In genomic region chr2:134681271-134681961, GRCm38 (mm10) we compare ENCODE assay signal across 9 mouse cellular contexts. TPM values are rescaled to one million over a fixed set of nuclear protein-coding genes. Genes with fewer than 3 reads are reported as not detected.
DNase-seq lines count a peak whose midpoint lies in the region; ATAC-seq and TF ChIP-seq lines count a peak whose summit lies in the region.
"Had no signal": no experiment of that assay in that cellular context is flagged by ENCODE, and none has a peak within 500 bp of the region (broad histone marks: within the 10 kb centered on the region; RNA-seq: fewer than 3 reads in every experiment).

No protein-coding gene starts in this region.

- WGBS in midbrain, postnatal 0 days = 22% methylated on average over 9 of the region's 9 CpGs

- TF ChIP-seq CTCF in C2C12 (IDR thresholded peaks at IDR 0.05; ENCODE audit: control insufficient read depth, insufficient read depth, insufficient read length) = peak; percentile 39
- TF ChIP-seq CTCF in midbrain, postnatal 0 days (IDR thresholded peaks at IDR 0.05) = peak; percentile 85

- no peaks in the 10 kb centered on the region for H3K79me2 ChIP-seq in C2C12 (ENCODE audit: control insufficient read depth, insufficient read depth)

- H3K4me1 ChIP-seq in midbrain, postnatal 0 days (ENCODE audit: insufficient read depth, low read length) = no peaks in the 10 kb centered on the region

- H3ac ChIP-seq in C2C12 (ENCODE audit: control insufficient read depth, insufficient read length, low read depth) = no peak overlapping the region

- no peaks in the 10 kb centered on the region for H3K9me3 ChIP-seq in midbrain, postnatal 0 days (ENCODE audit: low read length)

- 0 out of 2 replicates have a peak overlapping the region, but pooled peaks have one; percentile 6 for H3K4me2 ChIP-seq in midbrain, postnatal 0 days (ENCODE audit: low read depth, low read length, poor library complexity, severe bottlenecking)

- no peak overlapping the region for H3K27ac ChIP-seq in midbrain, postnatal 0 days (ENCODE audit: low read depth, low read length)
- H3K27ac ChIP-seq: macrophage had no signal

- peak; percentile 26 for DNase-seq in ES-CJ7 (ENCODE audit: low read depth, low spot score)
- peak; percentile 58 to 69 for DNase-seq in cerebellum, postnatal 14 days
- peak; percentile 31 for DNase-seq in heart, postnatal 4 days
- peak; percentile 22 for DNase-seq in layer of hippocampus, adult 9-11 months
- peak; percentile 75 for DNase-seq in midbrain, postnatal 0 days (ENCODE audit: low spot score)
- DNase-seq in c-Kit-positive CD71-positive TER-119-positive erythroid progenitor cells, embryonic 14.5 days (ENCODE audit: low spot score) = no peak
- DNase-seq in spleen, postnatal 10 days (ENCODE audit: low spot score in 2 of 2) = no peak

- no peaks in the 10 kb centered on the region for H3K27me3 ChIP-seq in C2C12 (ENCODE audit: control insufficient read depth, insufficient read depth, insufficient read length)
- H3K27me3 ChIP-seq in midbrain, postnatal 0 days (ENCODE audit: insufficient read depth, low read length) = no peaks in the 10 kb centered on the region

- H3K4me3 ChIP-seq in C2C12 (ENCODE audit: insufficient read depth, poor library complexity, severe bottlenecking) = no peak overlapping the region
- no peak overlapping the region for H3K4me3 ChIP-seq in midbrain, postnatal 0 days (ENCODE audit: low read depth, low read length)

- H3K79me3 ChIP-seq in C2C12 (ENCODE audit: low read depth) = no peaks in the 10 kb centered on the region

- ATAC-seq in midbrain, postnatal 0 days (ENCODE audit: low FRiP score) = peak; percentile 65; the same call in 1 of the 2 replicates

- no peak overlapping the region for H3K9ac ChIP-seq in midbrain, postnatal 0 days (replicated peaks; ENCODE audit: low read length, poor library complexity, severe bottlenecking)

- no peaks in the 10 kb centered on the region for H3K36me3 ChIP-seq in C2C12 (ENCODE audit: control insufficient read depth, insufficient read depth)
- no peaks in the 10 kb centered on the region for H3K36me3 ChIP-seq in midbrain, postnatal 0 days (ENCODE audit: insufficient read depth, low read length)

TF ChIP-seq in C2C12, 6 proteins besides CTCF, POLR2A, EP300 and RAD21:
- no peak for TF ChIP-seq MYOG (IDR thresholded peaks at IDR 0.05; ENCODE audit: control insufficient read depth, extremely low read depth, insufficient read length)
- TF ChIP-seq USF1 (IDR thresholded peaks at IDR 0.05; ENCODE audit: low read depth) = no peak
- no peak for TF ChIP-seq MYOD1 (IDR thresholded peaks at IDR 0.05; ENCODE audit: control insufficient read depth, insufficient read length, low read depth)
- no peak for TF ChIP-seq MAX (IDR thresholded peaks at IDR 0.05)
- TF ChIP-seq FOSL1 (IDR thresholded peaks at IDR 0.05; ENCODE audit: insufficient read depth, low read length, poor library complexity, severe bottlenecking) = no peak
- no peak for TF ChIP-seq CEBPB (IDR thresholded peaks at IDR 0.05; ENCODE audit: low read depth)

RNA-seq across cellular contexts. Expression of gene Tmx4, which starts 37.5 kb away (rescaled TPM):
- polyA plus RNA-seq in C2C12 (2012; fragmentation: generic; extraction: Trizol) = 2.9 TPM
- 10 to 100 TPM; 86.4 to 90.8 TPM for total RNA-seq in heart, postnatal 4 days (2021)
- total RNA-seq in midbrain, postnatal 0 days (2014; rRNA removed) = 153 and 192 TPM in 2 replicates
- polyA plus RNA-seq in midbrain, postnatal 0 days (2015; fragmentation: Nextera tagmentation; extraction: Ambion mirVana) = 99.4 and 110 TPM in 2 replicates

Comparison
In these comparisons a context has a peak if more than half of its experiments do, and no peak if none do; other contexts are left out.
1. DNase-seq: peak in ES-CJ7 (single experiment), cerebellum, postnatal 14 days (2 of 2), heart, postnatal 4 days (single experiment), layer of hippocampus, adult 9-11 months (single experiment) and midbrain, postnatal 0 days (single experiment); none in c-Kit-positive CD71-positive TER-119-positive erythroid progenitor cells, embryonic 14.5 days (single experiment) and spleen, postnatal 10 days (0 of 2).